Mouse (Mus musculus): ENCODE results near the gene Vmn2r100.

Vmn2r100 gene

DNA sequence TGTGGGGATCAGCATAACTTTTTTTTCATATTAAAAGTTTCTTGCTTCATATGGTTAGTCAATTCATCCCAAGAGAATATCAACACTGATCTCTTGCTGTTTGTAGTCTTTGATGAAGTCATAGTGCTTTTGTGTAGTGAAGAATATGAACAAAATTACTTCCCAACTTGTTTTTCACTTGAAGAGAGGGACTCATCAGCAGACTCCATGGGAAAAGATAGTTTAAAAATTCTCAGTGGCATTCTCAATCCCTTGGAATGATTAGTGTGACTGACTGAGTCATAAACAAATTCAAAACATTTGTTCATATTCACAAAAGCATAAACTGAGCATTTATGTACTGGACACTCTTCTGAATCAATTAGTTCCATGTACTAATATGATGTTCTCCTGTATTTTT is at the start of gene Vmn2r100:
TSS of gene Vmn2r100 (plus strand) at position 301 of the 400 bp plus-strand sequence.
- DNase-seq (ENCODE audit: extremely low read depth, low read depth): no peak

DNA sequence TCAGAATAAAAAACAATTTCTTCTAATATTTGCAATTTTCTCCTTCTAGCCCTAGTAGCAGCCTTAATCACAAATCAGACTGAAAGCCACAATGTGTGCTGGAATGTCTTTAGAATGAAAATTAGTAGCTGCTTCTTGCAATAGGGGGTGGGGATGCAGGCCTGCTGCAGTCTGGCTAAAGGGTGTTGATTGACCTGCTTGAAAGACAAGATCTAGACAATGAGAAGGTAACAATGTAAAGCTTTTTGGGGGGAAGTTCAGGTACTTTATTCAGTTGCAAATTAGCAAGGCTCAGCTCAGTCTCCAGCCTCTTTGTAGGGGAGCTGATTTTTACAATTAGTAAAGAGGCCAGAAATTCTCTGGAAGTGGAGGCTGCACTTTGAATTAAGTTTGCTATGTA is 21.7 kb upstream of the Vmn2r100 start:
- no peak for DNase-seq (ENCODE audit: extremely low read depth, low read depth)

DNA sequence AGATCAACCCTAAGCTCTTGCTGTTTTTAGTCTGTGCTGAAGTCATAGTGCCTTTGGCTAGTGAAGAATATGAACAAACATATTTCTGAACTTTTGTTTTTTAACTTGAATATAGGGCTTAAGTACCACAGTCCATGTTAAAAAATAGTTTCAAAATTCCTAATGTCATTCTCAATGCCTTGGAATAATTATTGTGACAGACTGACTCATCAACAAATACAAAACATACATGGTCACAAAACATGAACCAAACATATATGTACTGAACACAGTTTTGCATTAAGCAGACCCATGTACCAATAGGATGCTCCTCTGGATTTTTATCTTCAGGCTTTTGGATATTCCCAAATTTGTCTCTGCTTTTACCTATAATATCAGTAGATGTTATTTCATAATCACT is 72.4 kb downstream of the Vmn2r100 start, which contains the start of gene Vmn2r101:
TSS of gene Vmn2r101 (plus strand) at position 301 of the 400 bp plus-strand sequence.
- no peak for DNase-seq (ENCODE audit: extremely low read depth, low read depth)
